Mouse (Mus musculus) neural tube, embryonic 15.5 days (tissue): ENCODE measurements at regions not wholly inside any gene's neighbourhood (a gene's known extent, or its start where the extent isn't known, plus 50 kb on each side); places are given as distances from the start of the nearest gene placed in this dataset.

ENCODE experiments used
- ATAC-seq: fragments of 200-750 bp; cut with Nextera tagmentation; 2 replicates; pipeline ENCODE4 v1.8.0; 2017; ENCODE audit warnings: mild to moderate bottlenecking, moderate TSS enrichment, moderate library complexity; ENCODE audit not compliant: low FRiP score
- H3K27ac ChIP-seq: fragments of 300-500 bp; sonication (generic); replicated peaks from 2 replicates; pipeline ENCODE4 v1.5.1; 2015; ENCODE audit warnings: mild to moderate bottlenecking, inconsistent platforms
- H3K27me3 ChIP-seq: fragments of 300-500 bp; sonication (generic); replicated peaks from 2 replicates; pipeline ENCODE4 v1.6.1; 2015; ENCODE audit warnings: inconsistent platforms
- H3K36me3 ChIP-seq: fragments of 300-500 bp; sonication (generic); 2 replicates; pipeline ENCODE4 v1.6.1; 2015; ENCODE audit warnings: inconsistent platforms
- H3K4me1 ChIP-seq: fragments of 300-500 bp; sonication (generic); 2 replicates; pipeline ENCODE4 v1.6.1; 2015; ENCODE audit warnings: inconsistent platforms
- H3K4me2 ChIP-seq: fragments of 300-500 bp; sonication (generic); 2 replicates; pipeline ENCODE4 v1.6.1; 2015; ENCODE audit warnings: inconsistent platforms, mild to moderate bottlenecking, moderate library complexity
- H3K4me3 ChIP-seq: fragments of 300-500 bp; sonication (generic); replicated peaks from 2 replicates; pipeline ENCODE4 v1.5.1; 2015; ENCODE audit warnings: mild to moderate bottlenecking, inconsistent platforms
- H3K9ac ChIP-seq: fragments of 300-500 bp; sonication (generic); replicated peaks from 2 replicates; pipeline ENCODE4 v1.6.1; 2015; ENCODE audit warnings: mild to moderate bottlenecking, inconsistent platforms
- H3K9me3 ChIP-seq: fragments of 300-500 bp; sonication (generic); replicated peaks from 2 replicates; pipeline ENCODE4 v1.6.1; 2016; ENCODE audit warnings: inconsistent platforms
- WGBS: fragments of 180-500 bp; shearing (Covaris S2); methylation state at CpG from one replicate; pipeline ENCODE4 v1.1.7; 2015; ENCODE audit warnings: mixed read lengths; 5-methylcytosine and 5-hydroxymethylcytosine counted together

- no peak overlapping the region for H3K9ac ChIP-seq
Measured at GRCm38 (mm10) chr17:79960688-79961087, 64.8 kb upstream of the Atl2 start.

GRCm38 (mm10) chr17:79955267-79955666, 59.3 kb upstream of the Atl2 start:
- WGBS = 50% methylated on average over 1 of the region's 1 CpGs
- Histone ChIP-seq H3K4me1 (peaks cover 2% of the 10 kb centered on the region; the same call in 1 of the 2 replicates), H3K4me2 (no peak overlapping the region)

More at GRCm38 (mm10) chr17:79960688-79961087, 64.8 kb upstream of the Atl2 start:
- H3K36me3 ChIP-seq = no peaks in the 10 kb centered on the region
- WGBS = 58% methylated on average over 3 of the region's 3 CpGs
- H3K27ac ChIP-seq = no peak overlapping the region
- H3K4me3 ChIP-seq = no peak overlapping the region
- no peak for ATAC-seq
- H3K4me2 ChIP-seq = no peak overlapping the region
- H3K27me3 ChIP-seq = no peaks in the 10 kb centered on the region
- peaks cover 2% of the 10 kb centered on the region; the same call in 1 of the 2 replicates for H3K4me1 ChIP-seq
- H3K9me3 ChIP-seq = no peaks in the 10 kb centered on the region

GRCm38 (mm10) chr17:79954624-79955244, 58.8 kb upstream of the Atl2 start:
- WGBS = 62% methylated on average over 6 of the region's 6 CpGs

More at GRCm38 (mm10) chr17:79955267-79955666, 59.3 kb upstream of the Atl2 start:
- no peak for ATAC-seq
- H3K4me3 ChIP-seq = no peak overlapping the region
- no peaks in the 10 kb centered on the region for H3K27me3 ChIP-seq
- H3K9ac ChIP-seq = no peak overlapping the region
- H3K9me3 ChIP-seq = no peaks in the 10 kb centered on the region
- no peaks in the 10 kb centered on the region for H3K36me3 ChIP-seq
- H3K27ac ChIP-seq = no peak overlapping the region

GRCm38 (mm10) chr17:79948591-79949475, 52.9 kb upstream of the Atl2 start:
- peak; percentile 53; the same call in 1 of the 2 replicates for ATAC-seq
- H3K27ac ChIP-seq = peak overlapping the region; percentile 60
- 46% methylated on average over 11 of the region's 11 CpGs for WGBS

More at GRCm38 (mm10) chr17:79954624-79955244, 58.8 kb upstream of the Atl2 start:
- Histone ChIP-seq H3K27ac (no peak overlapping the region), H3K4me1 (peaks cover 2% of the 10 kb centered on the region; the same call in 1 of the 2 replicates), H3K27me3 (no peaks in the 10 kb centered on the region), H3K36me3 (no peaks in the 10 kb centered on the region), H3K4me3 (no peak overlapping the region), H3K9ac (no peak overlapping the region), H3K4me2 (no peak overlapping the region), H3K9me3 (no peaks in the 10 kb centered on the region)
- ATAC-seq = no peak

More at GRCm38 (mm10) chr17:79948591-79949475, 52.9 kb upstream of the Atl2 start:
- H3K4me1 ChIP-seq = peaks cover 15% of the 10 kb centered on the region
- H3K9ac ChIP-seq = no peak overlapping the region
- no peaks in the 10 kb centered on the region for H3K27me3 ChIP-seq
- H3K9me3 ChIP-seq = no peaks in the 10 kb centered on the region
- no peaks in the 10 kb centered on the region for H3K36me3 ChIP-seq
- no peak overlapping the region for H3K4me2 ChIP-seq
- H3K4me3 ChIP-seq = no peak overlapping the region
